Mouse (Mus musculus) midbrain, embryonic 13.5 days (tissue): ENCODE measurements around the gene Pgam1. TPM values are rescaled to one million over a fixed set of nuclear protein-coding genes. Genes with fewer than 3 reads are reported as not detected.

ENCODE experiments used
- ATAC-seq: fragments of 200-750 bp; cut with Nextera tagmentation; 2 replicates; pipeline ENCODE4 v1.8.0; 2017; ENCODE audit warnings: mild to moderate bottlenecking, moderate TSS enrichment, moderate library complexity
- H3K27ac ChIP-seq: fragments of 300-500 bp; sonication (generic); 2 replicates; pipeline ENCODE4 v1.5.1; 2015; ENCODE audit warnings: inconsistent platforms, mild to moderate bottlenecking, moderate library complexity
- H3K27me3 ChIP-seq: fragments of 300-500 bp; sonication (generic); 2 replicates; pipeline ENCODE4 v1.6.1; 2015; ENCODE audit warnings: mild to moderate bottlenecking, inconsistent platforms
- H3K36me3 ChIP-seq: fragments of 300-500 bp; sonication (generic); 2 replicates; pipeline ENCODE4 v1.6.1; 2015; ENCODE audit warnings: mild to moderate bottlenecking, inconsistent platforms
- H3K4me1 ChIP-seq: fragments of 300-500 bp; sonication (generic); replicated peaks from 2 replicates; pipeline ENCODE4 v1.6.1; 2015; ENCODE audit warnings: inconsistent platforms
- H3K4me2 ChIP-seq: fragments of 300-500 bp; sonication (generic); replicated peaks from 2 replicates; pipeline ENCODE4 v1.6.1; 2015; ENCODE audit warnings: moderate library complexity, mild to moderate bottlenecking, inconsistent platforms
- H3K4me3 ChIP-seq: fragments of 300-500 bp; sonication (generic); replicated peaks from 2 replicates; pipeline ENCODE4 v1.5.1; 2015; ENCODE audit warnings: mild to moderate bottlenecking, inconsistent platforms
- H3K9ac ChIP-seq: fragments of 300-500 bp; sonication (generic); replicated peaks from 2 replicates; pipeline ENCODE4 v1.6.1; 2015; ENCODE audit warnings: mild to moderate bottlenecking, inconsistent platforms
- H3K9me3 ChIP-seq: fragments of 300-500 bp; sonication (generic); 2 replicates; pipeline ENCODE4 v1.6.1; 2016; ENCODE audit warnings: mild to moderate bottlenecking, inconsistent platforms
- WGBS: fragments of 180-500 bp; shearing (Covaris S2); methylation state at CpG from one replicate; pipeline ENCODE4 v1.1.7; 2015; 5-methylcytosine and 5-hydroxymethylcytosine counted together
- polyA plus RNA-seq: library from polyadenylated mRNA; unstranded; fragments of >200 nt; fragmentation: Nextera tagmentation; extraction: Ambion mirVana; gene quantifications from 2 replicates; pipeline ENCODE4 v1.2.1, GENCODE M21; 2015

The Pgam1 gene
- polyA plus RNA-seq, 1 experiment from 2014 or later, result 453 TPM

GRCm38 (mm10) chr19:41898860-41899259, 12.9 kb upstream of the Pgam1 start:
- H3K4me2 ChIP-seq, result no peak overlapping the region
- H3K27ac ChIP-seq, result no peak overlapping the region
- H3K36me3 ChIP-seq, result no peaks in the 10 kb centered on the region
- H3K9ac ChIP-seq, result no peak overlapping the region
- 55% methylated on average over 4 of the region's 4 CpGs for WGBS
- H3K9me3 ChIP-seq, result no peaks in the 10 kb centered on the region
- no peak overlapping the region for H3K4me3 ChIP-seq
- H3K27me3 ChIP-seq, result no peaks in the 10 kb centered on the region
- H3K4me1 ChIP-seq, result peaks cover 19% of the 10 kb centered on the region
- no peak for ATAC-seq

- Histone ChIP-seq H3K9me3 (no peaks in the 10 kb centered on the region), H3K27me3 (no peaks in the 10 kb centered on the region), H3K9ac (no peak overlapping the region), H3K4me2 (no peak overlapping the region), H3K36me3 (no peaks in the 10 kb centered on the region), H3K4me1 (peaks cover 8% of the 10 kb centered on the region), H3K4me3 (no peak overlapping the region), H3K27ac (no peak overlapping the region)
- 88% methylated on average over 8 of the region's 8 CpGs for WGBS
- no peak for ATAC-seq
Measured at GRCm38 (mm10) chr19:41900495-41901090, 11.1 kb upstream of the Pgam1 start.

GRCm38 (mm10) chr19:41901696-41902095, 10.0 kb upstream of the Pgam1 start:
- no peak for ATAC-seq
- Histone ChIP-seq H3K36me3 (no peaks in the 10 kb centered on the region), H3K9ac (no peak overlapping the region), H3K27me3 (no peaks in the 10 kb centered on the region), H3K4me2 (no peak overlapping the region), H3K27ac (no peak overlapping the region), H3K9me3 (no peaks in the 10 kb centered on the region), H3K4me1 (0 out of 2 replicates have a peak, but pooled peaks cover 2% of the 10 kb centered on the region), H3K4me3 (no peak overlapping the region)
- WGBS, result 51% methylated on average over 2 of the region's 2 CpGs

GRCm38 (mm10) chr19:41902848-41903593, 8.7 kb upstream of the Pgam1 start:
- Histone ChIP-seq H3K4me3 (no peak overlapping the region), H3K4me1 (no peaks in the 10 kb centered on the region), H3K9ac (no peak overlapping the region), H3K9me3 (no peaks in the 10 kb centered on the region), H3K4me2 (no peak overlapping the region), H3K27ac (no peak overlapping the region), H3K36me3 (no peaks in the 10 kb centered on the region), H3K27me3 (no peaks in the 10 kb centered on the region)
- ATAC-seq, result no peak
- whole genome bisulfite sequencing, result 85% methylated on average over 10 of the region's 10 CpGs

GRCm38 (mm10) chr19:41905246-41905645, 6.5 kb upstream of the Pgam1 start:
- no peak for ATAC-seq
- no peak overlapping the region for H3K4me2 ChIP-seq
- H3K27ac ChIP-seq, result no peak overlapping the region
- H3K36me3 ChIP-seq, result no peaks in the 10 kb centered on the region
- 95% methylated on average over 2 of the region's 2 CpGs for WGBS
- no peaks in the 10 kb centered on the region for H3K4me1 ChIP-seq
- no peak overlapping the region for H3K9ac ChIP-seq
- H3K27me3 ChIP-seq, result no peaks in the 10 kb centered on the region
- H3K4me3 ChIP-seq, result no peak overlapping the region
- no peaks in the 10 kb centered on the region for H3K9me3 ChIP-seq

- H3K27me3 ChIP-seq, result no peaks in the 10 kb centered on the region
- no peaks in the 10 kb centered on the region for H3K36me3 ChIP-seq
- no peak overlapping the region for H3K27ac ChIP-seq
- WGBS, result 72% methylated on average over 6 of the region's 6 CpGs
- H3K9ac ChIP-seq, result no peak overlapping the region
- no peaks in the 10 kb centered on the region for H3K9me3 ChIP-seq
- no peak for ATAC-seq
- no peak overlapping the region for H3K4me3 ChIP-seq
- no peaks in the 10 kb centered on the region for H3K4me1 ChIP-seq
- no peak overlapping the region for H3K4me2 ChIP-seq
Measured at GRCm38 (mm10) chr19:41906311-41907078, 5.2 kb upstream of the Pgam1 start.

- H3K9ac ChIP-seq, result no peak overlapping the region
- no peaks in the 10 kb centered on the region for H3K36me3 ChIP-seq
- no peak overlapping the region for H3K4me2 ChIP-seq
- WGBS, result 56% methylated on average over 8 of the region's 8 CpGs
- no peaks in the 10 kb centered on the region for H3K4me1 ChIP-seq
- H3K27me3 ChIP-seq, result no peaks in the 10 kb centered on the region
- H3K4me3 ChIP-seq, result no peak overlapping the region
- no peak overlapping the region for H3K27ac ChIP-seq
- no peak for ATAC-seq
- H3K9me3 ChIP-seq, result no peaks in the 10 kb centered on the region
Measured at GRCm38 (mm10) chr19:41907079-41907760, 4.5 kb upstream of the Pgam1 start.

- Histone ChIP-seq H3K4me3 (no peak overlapping the region), H3K27ac (no peak overlapping the region), H3K9me3 (no peaks in the 10 kb centered on the region), H3K4me1 (peaks cover 13% of the 10 kb centered on the region), H3K9ac (no peak overlapping the region), H3K36me3 (no peaks in the 10 kb centered on the region), H3K27me3 (no peaks in the 10 kb centered on the region), H3K4me2 (no peak overlapping the region)
- WGBS, result 89% methylated on average over 3 of the region's 3 CpGs
- no peak for ATAC-seq
Measured at GRCm38 (mm10) chr19:41908736-41909135, 3.0 kb upstream of the Pgam1 start.

GRCm38 (mm10) chr19:41910396-41910795, 1.3 kb upstream of the Pgam1 start:
- no peak overlapping the region for H3K27ac ChIP-seq
- no peak overlapping the region for H3K9ac ChIP-seq
- H3K9me3 ChIP-seq, result no peaks in the 10 kb centered on the region
- H3K4me3 ChIP-seq, result no peak overlapping the region
- H3K27me3 ChIP-seq, result no peaks in the 10 kb centered on the region
- H3K36me3 ChIP-seq, result 0 out of 2 replicates have a peak, but pooled peaks cover 2% of the 10 kb centered on the region
- 83% methylated on average over 2 of the region's 2 CpGs for WGBS
- no peak for ATAC-seq
- no peak overlapping the region for H3K4me2 ChIP-seq
- H3K4me1 ChIP-seq, result peaks cover 26% of the 10 kb centered on the region

- Histone ChIP-seq H3K27me3 (no peaks in the 10 kb centered on the region), H3K9ac (peak overlapping the region; percentile 93), H3K36me3 (peaks cover 20% of the 10 kb centered on the region), H3K4me3 (peak overlapping the region; percentile 90), H3K27ac (peak overlapping the region; percentile 84), H3K4me1 (peaks cover 26% of the 10 kb centered on the region), H3K9me3 (no peaks in the 10 kb centered on the region), H3K4me2 (peak overlapping the region; percentile 86)
- under 1% methylated on average over 52 of the region's 53 CpGs for WGBS
- ATAC-seq, result peak; percentile 63
Measured at GRCm38 (mm10) chr19:41912121-41913080, 678 bp downstream of the Pgam1 start.
